Mouse (Mus musculus) testis, adult 2 months (tissue): Measurements from ENCODE around the gene Rpain. TPM values are rescaled to one million over a fixed set of nuclear protein-coding genes. Genes with fewer than 3 reads are reported as not detected.

Source experiments
- H3K27ac ChIP-seq: fragments of 200-500 bp; 2 replicates; pipeline ENCODE4 v1.5.1; 2012; ENCODE audit warnings: low read depth, low read length; ENCODE audit not compliant: control insufficient read depth, insufficient read depth
- H3K27me3 ChIP-seq: fragments of 200-500 bp; 2 replicates; pipeline ENCODE4 v1.6.1; 2012; ENCODE audit warnings: mild to moderate bottlenecking, low read length, moderate library complexity; ENCODE audit not compliant: control insufficient read depth, insufficient read depth
- H3K36me3 ChIP-seq: fragments of 200-500 bp; 2 replicates; pipeline ENCODE4 v1.6.1; 2012; ENCODE audit warnings: mild to moderate bottlenecking, low read length; ENCODE audit not compliant: control insufficient read depth, insufficient read depth
- H3K4me1 ChIP-seq: fragments of 200-500 bp; 2 replicates; pipeline ENCODE4 v1.6.1; 2012; ENCODE audit warnings: low read length; ENCODE audit not compliant: control insufficient read depth, insufficient read depth
- H3K4me3 ChIP-seq: fragments of 200-500 bp; 2 replicates; pipeline ENCODE4 v1.5.1; 2012; ENCODE audit warnings: low read depth, mild to moderate bottlenecking, low read length, moderate library complexity, mixed read lengths; ENCODE audit not compliant: control insufficient read depth
- CTCF ChIP-seq: fragments of 200-500 bp; IDR thresholded peaks from 2 replicates; pipeline ENCODE4 v1.5.1; 2012; ENCODE audit warnings: low read depth, mild to moderate bottlenecking, inconsistent platforms, low read length, moderate library complexity; ENCODE audit not compliant: control insufficient read depth, insufficient read depth, insufficient replicate concordance
- POLR2A ChIP-seq: fragments of 200-500 bp; IDR thresholded peaks from 2 replicates; pipeline ENCODE4 v1.6.1; 2012; ENCODE audit warnings: low read depth, mild to moderate bottlenecking, inconsistent platforms, low read length, moderate library complexity; ENCODE audit not compliant: control insufficient read depth
- polyA plus RNA-seq: library from polyadenylated mRNA; depleted of rRNA; stranded (reverse); fragments of >200 nt; gene quantifications from 2 replicates; pipeline ENCODE4 v1.2.3, GENCODE M21; 2012

The Rpain gene
- polyA plus RNA-seq, 1 experiment: 78.5 TPM

GRCm38 (mm10) chr11:70975193-70975592 is 5.2 kb downstream of the Rpain start:
- TF ChIP-seq CTCF: no peak
- Histone ChIP-seq H3K27me3 (no peaks in the 10 kb centered on the region), H3K27ac (no peak overlapping the region), H3K36me3 (peaks cover 2% of the 10 kb centered on the region; the same call in 1 of the 2 replicates), H3K4me1 (no peaks in the 10 kb centered on the region; the same call in none of the 2 replicates), H3K4me3 (no peak overlapping the region)

- Histone ChIP-seq H3K27me3 (no peaks in the 10 kb centered on the region), H3K36me3 (peaks cover 2% of the 10 kb centered on the region; the same call in 1 of the 2 replicates), H3K4me3 (no peak overlapping the region), H3K4me1 (peaks cover 5% of the 10 kb centered on the region), H3K27ac (no peak overlapping the region)
- no peak for TF ChIP-seq CTCF
- TF ChIP-seq POLR2A: no peak
Observed at GRCm38 (mm10) chr11:70977293-70977692, 7.3 kb downstream of the Rpain start.

GRCm38 (mm10) chr11:70980232-70980631 is 10.2 kb downstream of the Rpain start:
- no peaks in the 10 kb centered on the region for H3K27me3 ChIP-seq
- peaks cover 2% of the 10 kb centered on the region; the same call in 1 of the 2 replicates for H3K36me3 ChIP-seq
- TF ChIP-seq POLR2A: no peak
- TF ChIP-seq CTCF: no peak
- H3K27ac ChIP-seq: no peak overlapping the region
- H3K4me1 ChIP-seq: peaks cover 7% of the 10 kb centered on the region
- H3K4me3 ChIP-seq: no peak overlapping the region

GRCm38 (mm10) chr11:70980751-70981510 is 10.9 kb downstream of the Rpain start:
- TF ChIP-seq CTCF (no peak), POLR2A (no peak)
- peaks cover 7% of the 10 kb centered on the region for H3K4me1 ChIP-seq
- H3K36me3 ChIP-seq: peaks cover 2% of the 10 kb centered on the region; the same call in 1 of the 2 replicates
- no peaks in the 10 kb centered on the region for H3K27me3 ChIP-seq
- H3K4me3 ChIP-seq: no peak overlapping the region
- no peak overlapping the region for H3K27ac ChIP-seq

DNA sequence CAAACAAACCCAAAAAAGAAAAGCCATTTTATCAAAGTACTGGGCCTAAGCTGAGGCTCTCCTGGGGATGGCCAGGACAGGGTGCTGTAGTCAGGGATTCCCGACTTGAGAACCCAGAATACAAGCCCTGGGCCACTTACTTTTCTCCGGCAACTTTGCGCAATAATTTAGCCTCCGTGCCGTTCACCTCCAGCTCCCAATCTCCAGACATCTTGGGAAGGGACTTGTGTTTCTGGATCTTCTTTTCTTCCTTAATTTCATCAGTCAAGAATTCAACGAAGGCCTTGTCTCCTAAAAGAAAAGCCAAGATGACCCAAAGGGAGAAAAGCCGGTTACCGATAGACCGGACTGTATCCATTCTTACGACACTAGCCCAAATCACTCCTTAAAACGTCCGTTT is 12.0 kb downstream of the Rpain start:
- H3K27me3 ChIP-seq: no peaks in the 10 kb centered on the region
- peak overlapping the region; percentile 55 for H3K4me3 ChIP-seq
- H3K4me1 ChIP-seq: peaks cover 7% of the 10 kb centered on the region
- no peak overlapping the region for H3K27ac ChIP-seq
- H3K36me3 ChIP-seq: peaks cover 2% of the 10 kb centered on the region; the same call in 1 of the 2 replicates
- no peak for TF ChIP-seq CTCF
- TF ChIP-seq POLR2A: no peak

DNA sequence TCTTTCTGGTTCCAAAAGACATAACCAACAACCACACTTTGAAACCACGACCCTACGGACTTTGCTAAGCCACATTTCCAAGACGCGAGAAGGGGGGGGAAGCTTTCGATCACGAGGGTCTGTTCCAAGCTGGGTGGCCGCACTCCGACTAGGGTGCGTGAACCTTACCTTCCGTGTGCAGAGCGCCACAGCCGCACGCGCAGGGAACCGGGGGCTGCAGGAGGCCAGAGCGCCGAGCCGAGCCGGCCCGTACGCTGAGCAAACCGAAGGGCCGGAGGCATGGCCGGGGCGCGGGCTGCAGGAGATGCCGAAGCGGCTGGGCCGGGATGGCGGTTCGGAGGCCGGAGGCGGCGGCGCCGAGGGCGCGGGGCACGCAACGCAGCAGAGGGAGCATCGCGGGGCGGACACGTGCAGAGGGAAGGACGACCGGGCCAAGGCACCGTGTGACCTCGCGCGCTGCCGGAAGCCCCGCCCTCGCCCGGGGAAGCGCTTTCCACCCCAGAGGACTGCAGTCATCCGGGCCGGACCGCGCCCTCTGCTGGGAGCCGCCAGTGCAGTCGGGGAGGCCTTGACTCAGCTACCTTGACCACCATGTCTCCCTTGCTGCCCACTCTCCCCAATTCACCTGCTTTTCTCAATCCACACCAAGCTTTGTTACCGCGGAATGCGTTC is 12.7 kb downstream of the Rpain start, which contains the start of gene C1qbp:
TSS of gene C1qbp (minus strand) at position 470 of the 672 bp plus-strand sequence.
- H3K4me1 ChIP-seq: peaks cover 7% of the 10 kb centered on the region
- peak within 1 kb of the TSS; percentile 88 for H3K4me3 ChIP-seq
- peak; percentile 81 for TF ChIP-seq POLR2A
- TF ChIP-seq CTCF: peak; percentile 73; the same call in 1 of the 2 replicates
- no peaks in the 10 kb centered on the region; the same call in 1 of the 2 replicates for H3K36me3 ChIP-seq
- H3K27ac ChIP-seq: peak within 1 kb of the TSS; percentile 57
- H3K27me3 ChIP-seq: no peaks in the 10 kb centered on the region

DNA sequence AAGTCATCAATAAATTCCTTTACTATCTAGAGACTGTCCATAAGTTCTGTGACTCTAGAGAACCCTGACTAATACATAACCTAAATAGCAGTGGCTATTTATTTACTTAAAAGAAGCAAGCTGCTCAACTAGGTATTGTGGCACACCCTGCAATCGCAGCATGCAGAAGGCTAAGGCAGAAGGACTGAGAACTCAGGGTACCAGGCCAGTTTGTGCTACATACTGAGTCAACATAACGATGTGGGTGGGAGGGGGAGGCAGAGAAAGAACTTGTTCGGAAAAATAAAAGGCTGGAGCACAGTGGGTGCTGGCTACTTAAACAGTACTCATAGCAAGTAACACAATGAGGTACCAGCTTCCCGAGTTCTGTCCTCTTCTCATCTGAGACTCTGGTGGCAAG is 31.2 kb downstream of the Rpain start:
- H3K4me1 ChIP-seq: peaks cover 10% of the 10 kb centered on the region
- H3K36me3 ChIP-seq: peaks cover 6% of the 10 kb centered on the region
- no peak overlapping the region for H3K27ac ChIP-seq
- H3K4me3 ChIP-seq: no peak overlapping the region
- H3K27me3 ChIP-seq: no peaks in the 10 kb centered on the region
- TF ChIP-seq POLR2A (no peak), CTCF (no peak)
